2 mouse cellular contexts compared by ENCODE assay signal in the genomic region with DNA sequence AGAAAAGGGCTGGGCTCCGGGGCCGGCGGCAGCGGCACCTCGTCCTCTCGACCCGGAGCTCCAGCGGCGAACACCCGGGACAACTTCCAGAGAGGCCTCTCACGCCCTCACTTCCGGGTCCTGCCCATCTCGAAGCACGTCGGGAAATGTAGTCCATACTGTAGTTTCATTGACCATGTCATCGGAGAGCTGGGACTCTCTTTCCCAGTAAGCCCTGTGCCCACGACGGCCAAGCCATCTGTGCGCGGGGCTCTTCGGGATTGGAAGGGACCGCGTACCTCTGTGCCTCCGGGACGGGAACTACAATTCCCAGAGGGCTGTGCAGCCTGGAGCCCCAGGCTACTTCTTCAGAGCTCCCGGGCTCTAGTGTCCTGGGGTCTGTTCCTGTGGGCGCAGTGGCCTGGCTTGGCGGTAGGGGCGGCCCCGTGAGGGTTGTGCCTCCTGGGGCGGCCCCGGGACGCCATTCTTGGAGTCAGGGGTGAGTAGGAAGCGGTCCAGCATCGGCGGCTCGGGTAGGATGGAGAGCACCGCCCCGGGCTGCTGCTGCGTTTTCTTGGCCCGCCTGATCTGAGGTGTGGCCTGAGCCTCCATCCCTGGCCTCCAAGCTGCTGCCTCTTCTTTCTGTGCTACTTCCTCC.
TF ChIP-seq lines count a peak whose summit lies in the region.

A gene (minus strand): TSS at position 61 of the 637 bp plus-strand sequence.
A gene (plus strand): TSS at position 263 of the 637 bp plus-strand sequence.

TF ChIP-seq in C2C12, 6 proteins besides CTCF, POLR2A, EP300 and RAD21 (continued from another document):
- TF ChIP-seq MYOD1 (IDR thresholded peaks at IDR 0.05; ENCODE audit: control insufficient read depth, insufficient read length, low read depth) (no peak), USF1 (IDR thresholded peaks at IDR 0.05; ENCODE audit: low read depth) (no peak), CEBPB (IDR thresholded peaks at IDR 0.05; ENCODE audit: low read depth) (no peak)

TF ChIP-seq in myocyte, 11 proteins besides CTCF, POLR2A, EP300 and RAD21 (continued from another document):
- TF ChIP-seq MYOD1 (IDR thresholded peaks at IDR 0.05; ENCODE audit: control insufficient read depth in 1 of 3, insufficient read length in 2 of 3, low read depth in 2 of 3) (peak in 2 of 3 experiments; percentile 20 to 36), SRF (IDR thresholded peaks at IDR 0.05; ENCODE audit: control insufficient read depth, insufficient read length, low read depth) (no peak), USF1 (IDR thresholded peaks at IDR 0.05; ENCODE audit: low read depth) (peak; percentile 19), E2F4 (IDR thresholded peaks at IDR 0.05; ENCODE audit: insufficient read depth) (no peak)
TF ChIP-seq in myocyte: peak in this region for 4.
